Mouse (Mus musculus): ENCODE measurements around the gene Pole.
A peak's percentile ranks its signal among the peaks of the same experiment; 100 is the strongest.

The Pole gene

DNA sequence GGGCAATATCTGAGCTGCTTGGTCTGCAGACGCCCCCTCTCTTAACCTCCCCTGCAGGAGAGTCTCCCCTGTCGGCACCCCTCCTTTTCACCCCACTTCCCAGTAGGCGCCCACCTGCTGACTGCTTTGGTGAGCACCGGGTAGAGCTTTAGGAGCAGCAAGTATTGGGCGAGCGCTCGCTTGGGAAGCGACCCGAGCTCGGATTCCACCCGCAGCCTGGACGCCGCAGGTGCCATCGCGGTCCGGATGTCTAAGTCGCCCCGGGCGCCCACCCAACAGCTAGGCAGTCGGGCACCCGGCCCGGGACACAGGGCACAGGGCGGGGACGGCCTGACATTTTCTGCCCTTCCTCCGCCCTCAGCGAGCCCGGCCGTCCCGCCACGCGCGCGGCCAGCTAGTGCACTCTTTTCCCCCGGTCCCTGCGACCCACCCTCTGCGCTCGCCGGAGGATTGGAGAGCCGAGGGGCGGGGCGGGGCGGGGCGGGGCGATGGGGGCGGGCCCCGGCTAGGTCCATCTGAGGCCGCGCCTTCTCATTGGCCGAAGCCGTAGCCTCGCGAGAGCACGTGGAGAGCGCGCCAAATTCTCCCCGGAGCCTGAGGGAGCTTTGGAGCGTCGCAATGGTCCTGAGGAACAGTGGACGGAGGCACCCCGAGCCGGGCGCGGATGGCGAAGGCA lies at the start of gene Pole, which contains the start of gene Pxmp2:
Pole (plus strand) TSS at position 537 of the 676 bp plus-strand sequence.
Pxmp2 (minus strand) TSS at position 417 of the 676 bp plus-strand sequence.
- DNase-seq, result peak; percentile 99

DNA sequence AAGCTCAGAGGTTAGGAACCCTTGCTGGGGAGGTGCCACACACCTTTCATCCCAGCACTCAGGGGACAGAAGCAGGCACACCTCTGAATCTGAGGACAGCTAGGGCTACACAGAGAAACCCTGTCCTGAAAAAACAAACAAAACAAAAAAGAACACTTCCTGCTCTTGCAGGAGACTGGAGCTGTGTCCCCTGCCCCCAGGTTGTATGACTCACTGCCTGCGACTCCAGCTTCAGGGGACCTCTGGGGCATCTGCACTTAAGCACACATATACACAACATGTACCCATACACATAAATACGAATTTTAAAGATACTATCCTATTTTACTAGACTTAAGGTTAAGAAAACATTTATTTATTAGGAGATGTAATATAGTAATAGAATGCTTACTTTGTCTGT lies 42.0 kb upstream of the Pole start:
- no peak for DNase-seq

DNA sequence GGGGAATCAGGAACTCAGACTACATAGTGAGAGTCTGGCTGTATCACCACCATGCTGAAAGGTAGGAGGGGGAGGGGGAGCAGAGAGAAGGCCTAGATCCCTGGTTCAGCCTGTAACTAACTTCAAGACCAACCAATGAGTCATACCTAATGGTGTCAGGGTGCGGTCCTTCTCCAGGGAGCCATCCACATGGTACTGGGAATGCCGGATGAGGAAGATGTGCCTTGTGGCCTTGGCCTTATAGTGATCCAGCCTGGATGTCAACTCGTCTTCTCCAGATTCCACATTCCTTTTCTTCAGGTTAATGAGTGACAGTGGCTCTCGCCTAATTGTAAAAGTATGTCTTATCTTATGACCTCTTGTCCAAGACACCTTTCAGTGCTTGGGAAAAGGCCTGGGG lies 19.2 kb upstream of the Pole start:
- no peak for DNase-seq

DNA sequence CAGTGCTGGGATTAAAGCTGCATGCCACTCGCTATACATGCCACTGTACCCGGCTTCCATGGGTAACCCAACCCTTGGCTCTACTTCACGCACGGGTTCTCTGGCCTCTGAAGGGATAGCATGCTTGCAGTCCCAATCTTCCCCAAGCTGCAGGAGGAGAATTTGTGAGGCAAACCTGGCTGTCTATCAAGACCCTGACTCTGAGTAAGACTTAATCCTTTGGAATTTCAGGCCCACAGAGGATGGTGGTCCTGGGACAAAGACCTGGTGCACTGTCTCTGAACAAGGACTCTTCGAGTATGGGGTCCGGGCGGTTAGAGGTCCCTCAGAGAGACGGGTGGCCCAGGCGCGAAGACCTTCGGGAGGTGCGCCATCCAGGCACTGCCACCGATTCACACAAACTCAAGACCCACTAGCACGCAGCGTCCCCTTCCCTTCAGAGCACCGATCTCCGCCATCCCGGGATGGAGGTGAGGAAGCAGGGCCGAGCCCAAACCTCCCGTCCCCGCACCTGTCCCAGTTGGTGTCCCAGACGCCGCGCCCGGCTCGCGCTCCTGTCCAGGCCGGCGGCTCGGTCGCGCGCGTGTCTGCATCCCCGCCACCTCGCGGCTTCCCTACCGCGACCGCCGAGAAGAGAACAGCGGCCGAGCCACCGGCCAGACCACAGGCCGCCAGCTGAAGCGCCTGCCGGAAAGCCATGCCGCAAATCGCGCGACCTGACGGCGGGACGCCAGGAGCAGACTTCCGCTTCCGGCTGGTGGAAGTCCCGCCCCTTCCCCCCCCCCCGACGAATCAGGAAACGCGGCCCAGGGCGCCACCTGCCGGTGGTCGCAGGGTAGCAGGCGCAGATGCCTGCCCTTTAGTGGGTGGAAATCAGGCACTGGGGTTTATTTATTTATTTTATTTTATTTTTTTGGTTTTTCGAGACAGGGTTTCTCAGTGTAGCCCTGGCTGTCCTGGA lies 16.7 kb upstream of the Pole start, which contains the start of gene Pgam5:
Pgam5 (minus strand) TSS at position 773 of the 961 bp plus-strand sequence.
- DNase-seq, result peak; percentile 98

DNA sequence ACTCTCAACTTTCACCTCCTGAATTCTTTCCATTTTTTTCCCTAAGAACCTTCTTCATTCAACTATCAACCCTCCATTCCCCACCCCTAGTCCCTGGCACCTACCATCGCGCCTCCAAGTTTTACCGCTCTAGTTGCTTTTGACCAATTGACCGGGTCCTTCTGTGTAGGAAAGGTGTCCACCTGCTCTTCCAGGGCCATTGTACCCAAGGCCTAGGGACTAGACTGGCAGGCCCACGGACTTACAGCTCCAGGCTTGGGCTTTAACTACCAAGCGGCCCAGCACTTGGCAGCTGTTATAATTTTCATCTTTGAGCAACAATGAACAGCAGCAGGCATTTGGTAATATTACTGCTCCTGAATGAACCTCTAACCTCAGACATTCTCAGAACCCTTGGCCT lies 15.9 kb upstream of the Pole start:
- peak; percentile 89 for DNase-seq

DNA sequence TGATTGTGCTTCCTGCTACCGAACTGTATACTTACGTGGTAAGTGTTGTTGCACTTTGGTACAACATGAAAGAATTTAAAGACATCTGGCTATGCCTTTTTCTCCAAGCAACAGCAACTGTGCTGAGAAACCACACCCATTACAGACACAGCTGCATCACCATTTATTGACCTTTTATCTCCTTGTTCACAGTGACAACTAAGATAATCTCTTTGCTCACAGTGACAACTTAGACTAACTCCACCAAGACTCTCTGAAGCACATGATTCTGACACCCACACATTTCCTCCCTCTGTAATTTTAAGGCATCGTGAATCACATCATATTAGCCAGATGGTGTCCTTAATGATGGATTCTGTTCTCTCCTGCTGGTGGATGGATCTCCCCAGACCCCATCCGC lies 12.0 kb upstream of the Pole start:
- DNase-seq, result no peak

DNA sequence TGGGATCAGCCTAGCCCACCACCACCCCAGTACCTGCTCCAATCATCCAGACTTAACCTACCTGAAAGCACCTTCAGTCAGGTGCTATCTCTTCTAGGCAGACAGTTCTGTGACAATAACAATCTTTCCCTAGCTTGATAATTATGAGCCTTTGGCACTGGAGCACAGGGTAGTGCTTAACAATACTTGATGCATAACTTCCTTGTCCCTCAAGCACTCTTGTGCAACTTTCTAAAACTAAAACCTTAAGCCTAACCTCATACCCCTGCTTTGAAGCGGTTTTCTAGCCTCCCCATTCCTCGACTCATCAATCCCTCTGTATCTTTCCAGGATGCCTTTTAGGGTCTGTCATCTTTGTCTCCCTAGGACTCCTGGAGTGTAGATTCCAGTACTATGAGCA lies 11.3 kb upstream of the Pole start:
- no peak for DNase-seq

DNA sequence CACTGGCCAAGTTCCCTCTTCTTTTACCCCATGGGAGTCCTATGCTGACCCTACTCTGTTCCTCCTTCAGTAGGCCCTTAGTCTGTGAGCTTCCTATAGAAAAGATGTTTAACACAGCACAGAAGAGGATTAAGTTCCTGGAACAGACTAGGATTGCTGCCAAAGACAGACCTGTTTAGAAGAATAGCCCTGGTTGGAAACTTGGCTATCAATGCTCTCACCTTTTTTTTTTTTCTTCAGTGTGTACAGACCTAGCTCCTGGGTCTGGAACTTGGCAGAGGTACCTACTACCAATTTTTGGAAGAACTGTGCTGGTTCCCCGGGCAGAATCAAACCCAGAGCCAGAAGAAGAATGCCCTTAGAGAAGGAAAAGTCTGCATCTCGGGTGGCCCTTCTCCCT lies 9.7 kb upstream of the Pole start:
- no peak for DNase-seq

DNA sequence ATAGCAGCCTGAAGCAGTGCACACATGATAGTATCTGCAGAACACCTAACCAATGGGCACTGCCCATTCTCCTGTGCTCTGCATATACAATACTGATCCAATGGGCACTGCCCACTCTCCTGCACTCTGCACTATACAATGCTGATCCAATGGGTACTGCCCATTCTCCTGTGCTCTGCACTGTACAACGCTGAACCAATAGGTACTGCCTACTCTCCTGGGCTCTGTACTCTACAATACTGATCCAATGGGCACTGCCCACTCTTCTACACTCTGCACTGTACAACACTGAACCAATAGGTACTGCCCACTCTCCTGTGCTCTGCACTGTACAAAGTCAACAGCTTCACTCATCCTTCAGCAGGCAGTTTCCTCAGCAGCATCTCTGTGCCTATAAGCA lies 9.2 kb upstream of the Pole start:
- DNase-seq, result no peak

DNA sequence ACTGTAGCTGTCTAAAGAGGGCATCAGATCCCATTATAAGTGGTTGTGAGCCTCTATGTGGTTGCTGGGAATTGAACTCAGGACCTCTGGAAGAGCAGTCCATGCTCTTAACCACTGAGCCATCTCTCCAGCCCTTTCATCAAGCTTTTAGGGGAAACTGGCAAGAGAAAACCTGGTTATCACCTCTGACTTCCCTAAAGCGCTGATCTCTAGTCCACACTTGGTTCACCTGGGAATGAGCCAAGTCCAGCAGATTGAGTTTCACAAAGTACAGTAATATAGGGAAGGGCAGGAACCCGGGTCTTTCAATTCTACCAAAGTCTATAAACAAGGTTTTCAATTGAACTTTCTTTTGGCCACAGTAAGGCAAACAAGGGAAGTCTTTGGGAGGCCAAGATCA lies 4.1 kb upstream of the Pole start:
- DNase-seq, result no peak

DNA sequence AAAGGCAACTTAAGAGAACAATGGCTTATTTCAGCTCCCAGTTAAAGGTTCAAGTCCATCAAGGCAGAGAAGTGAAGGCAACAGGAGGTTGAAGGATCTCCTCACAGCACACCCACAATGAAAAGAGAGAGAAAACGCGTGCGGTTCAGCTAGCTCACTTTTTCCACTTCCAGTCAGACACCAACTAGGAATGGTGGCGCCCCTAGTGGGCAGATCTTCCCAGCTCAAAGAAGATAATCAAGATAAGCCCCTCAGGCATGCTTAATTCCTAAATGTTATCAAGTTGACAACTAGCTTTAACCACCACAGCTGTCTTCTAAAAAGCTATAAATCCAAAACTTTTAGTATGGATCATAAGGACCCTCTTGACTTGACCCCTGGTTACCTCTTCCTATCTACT lies 1.6 kb upstream of the Pole start:
- no peak for DNase-seq

DNA sequence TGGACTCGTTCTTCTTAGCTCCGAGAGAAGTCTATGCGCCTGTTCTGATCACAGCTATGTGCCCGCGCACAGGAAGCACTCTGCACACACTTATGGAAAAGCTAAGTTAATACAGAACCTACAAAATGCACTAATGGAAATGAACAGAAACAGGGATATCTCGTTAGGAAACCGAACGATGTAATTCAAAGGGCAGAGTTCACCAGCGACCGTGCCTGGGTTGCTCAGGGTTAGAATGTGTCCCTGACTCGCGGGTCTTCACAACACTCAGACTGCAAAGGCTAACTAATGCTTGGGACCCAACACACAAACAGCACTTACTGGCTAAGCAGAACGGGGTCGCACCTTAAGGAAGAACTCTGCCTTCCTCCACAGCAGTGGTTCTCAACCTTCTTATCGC lies 950 bp upstream of the Pole start:
- no peak for DNase-seq

DNA sequence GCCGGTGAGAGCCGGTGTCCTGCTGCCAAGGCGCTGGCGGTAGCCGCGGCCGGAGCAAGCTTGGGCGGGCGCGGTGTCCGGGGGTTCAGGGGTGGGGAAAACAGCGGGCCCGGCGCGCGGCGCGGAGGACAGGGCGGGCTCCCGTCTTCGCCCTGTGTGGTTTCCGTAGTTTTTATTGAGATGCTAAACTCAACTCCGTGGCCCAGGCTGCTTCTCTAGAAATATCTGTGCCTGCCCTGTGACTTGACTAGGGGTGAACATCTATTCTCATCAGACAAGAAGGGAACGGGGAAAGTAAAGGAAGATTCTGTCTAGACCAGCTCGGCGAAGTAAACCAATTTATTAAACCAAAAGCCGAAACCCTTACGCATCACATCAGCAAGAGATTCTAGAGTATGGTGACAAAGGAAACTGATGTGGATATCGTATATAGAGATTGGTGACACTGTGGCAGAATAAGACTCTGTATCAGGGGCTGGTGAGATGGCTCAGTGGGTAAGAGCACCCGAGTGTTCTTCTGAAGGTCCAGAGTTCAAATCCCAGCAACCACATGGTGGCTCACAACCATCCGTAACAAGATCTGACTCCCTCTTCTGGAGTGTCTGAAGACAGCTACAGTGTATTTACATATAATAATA lies 459 bp downstream of the Pole start:
- no peak for DNase-seq

DNA sequence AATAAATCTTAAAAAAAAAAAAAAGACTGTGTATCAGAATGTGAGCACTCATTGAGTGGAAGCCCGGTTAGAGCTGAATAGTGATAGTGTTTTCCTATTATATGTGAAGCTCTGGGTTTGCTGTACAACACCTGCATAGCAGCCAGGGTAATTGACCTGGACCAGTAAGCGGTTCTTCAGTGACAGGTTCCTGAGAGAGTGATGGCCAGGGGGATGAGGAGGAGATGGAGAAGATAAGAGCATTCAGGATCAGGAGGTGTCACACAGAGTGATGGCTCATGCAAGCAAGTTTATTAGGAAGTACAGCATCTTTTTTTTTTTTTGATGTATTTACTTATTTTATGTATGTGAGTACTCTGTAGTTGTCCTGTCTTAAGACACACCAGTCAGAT lies 974 bp downstream of the Pole start:
- DNase-seq, result no peak

DNA sequence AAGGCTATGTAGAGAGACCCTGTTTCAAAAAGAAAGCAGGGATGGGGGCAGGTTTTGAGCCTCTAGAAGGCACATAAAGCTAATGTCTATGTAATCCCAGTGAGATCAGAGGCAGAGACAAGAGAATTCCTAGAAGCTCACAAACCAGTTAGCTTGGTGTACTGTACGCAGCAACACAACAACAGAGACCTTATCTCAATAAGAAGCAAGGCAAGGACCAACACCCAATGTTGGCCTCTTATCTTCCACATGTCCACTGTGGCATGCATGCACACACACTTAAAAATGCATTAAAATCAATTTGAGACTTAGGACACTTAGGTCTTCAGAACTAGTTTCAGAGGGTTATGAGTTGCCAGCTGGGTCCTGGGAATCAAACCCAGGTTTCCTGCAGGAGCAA lies 5.5 kb downstream of the Pole start:
- DNase-seq, result no peak

DNA sequence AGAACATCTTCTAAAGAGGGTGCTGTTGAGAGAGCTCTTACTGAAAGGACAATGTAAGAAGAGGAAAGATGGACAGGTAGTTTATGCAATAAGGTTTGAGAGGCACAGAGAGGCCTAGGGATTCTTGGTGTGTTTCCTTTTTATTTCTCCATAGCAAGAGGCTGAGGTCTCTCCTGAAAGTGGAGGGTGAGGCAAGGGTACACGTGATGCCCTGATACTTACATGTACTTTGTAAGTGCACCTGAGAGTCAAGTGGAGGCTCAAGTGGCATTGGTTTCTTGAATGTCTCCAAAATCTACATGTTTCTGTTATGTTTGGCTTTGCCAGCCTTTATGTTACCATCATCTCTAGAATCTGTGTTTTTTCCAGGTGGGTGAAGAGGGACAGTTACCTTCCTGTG lies 10.5 kb downstream of the Pole start:
- no peak for DNase-seq

DNA sequence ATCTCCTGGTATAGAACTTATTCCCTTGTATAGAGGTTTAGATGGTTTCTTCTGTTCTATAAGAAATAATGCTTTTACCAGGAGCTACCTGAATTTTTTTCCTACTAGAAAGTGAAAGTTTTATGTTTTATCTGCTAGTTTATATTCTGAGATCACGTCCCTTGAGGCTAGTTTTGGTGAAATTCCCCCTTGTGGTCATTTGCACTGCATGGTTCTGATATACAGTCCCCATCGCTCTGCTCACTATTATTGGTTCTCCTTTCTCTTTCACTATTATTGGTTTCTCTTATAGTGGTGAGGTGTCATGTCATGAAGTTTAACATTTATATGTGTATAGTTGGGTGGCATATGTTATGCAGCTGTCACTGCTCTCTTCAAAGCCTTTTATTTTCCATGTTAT lies 14.5 kb downstream of the Pole start:
- no peak for DNase-seq

DNA sequence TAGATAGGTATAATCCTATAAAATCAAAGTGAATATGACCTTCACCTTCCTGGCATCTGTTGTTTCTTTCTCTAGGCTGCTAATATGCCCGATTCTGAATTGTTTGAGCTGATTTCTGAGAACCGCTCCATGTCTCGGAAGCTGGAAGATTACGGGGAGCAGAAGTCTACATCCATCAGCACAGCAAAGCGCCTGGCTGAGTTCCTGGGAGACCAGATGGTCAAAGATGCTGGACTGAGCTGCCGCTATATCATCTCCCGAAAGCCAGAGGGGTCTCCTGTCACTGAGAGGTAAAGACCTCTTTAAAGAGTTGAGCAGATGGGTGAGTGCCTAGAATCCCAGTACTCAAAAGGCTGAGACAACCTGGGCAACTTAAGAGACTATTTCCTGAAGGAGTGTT lies 22.8 kb downstream of the Pole start:
- no peak for DNase-seq

DNA sequence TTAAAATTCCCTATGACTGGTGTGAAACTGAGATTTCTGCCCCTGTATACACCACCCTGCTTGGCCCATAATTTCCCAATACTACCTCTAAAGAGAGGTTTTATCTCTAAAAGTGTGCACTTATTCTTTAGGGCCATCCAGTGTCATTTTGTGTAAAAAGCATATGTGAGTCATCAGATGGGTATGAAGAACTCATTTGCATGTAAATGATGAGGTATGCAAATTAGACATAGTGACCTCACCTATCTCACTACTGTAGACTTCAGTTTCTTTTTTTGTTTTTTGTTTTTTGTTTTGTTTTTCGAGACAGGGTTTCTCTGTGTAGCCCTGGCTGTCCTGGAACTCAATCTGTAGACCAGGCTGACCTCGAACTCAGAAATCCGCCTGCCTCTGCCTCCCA lies 27.0 kb downstream of the Pole start:
- no peak for DNase-seq

DNA sequence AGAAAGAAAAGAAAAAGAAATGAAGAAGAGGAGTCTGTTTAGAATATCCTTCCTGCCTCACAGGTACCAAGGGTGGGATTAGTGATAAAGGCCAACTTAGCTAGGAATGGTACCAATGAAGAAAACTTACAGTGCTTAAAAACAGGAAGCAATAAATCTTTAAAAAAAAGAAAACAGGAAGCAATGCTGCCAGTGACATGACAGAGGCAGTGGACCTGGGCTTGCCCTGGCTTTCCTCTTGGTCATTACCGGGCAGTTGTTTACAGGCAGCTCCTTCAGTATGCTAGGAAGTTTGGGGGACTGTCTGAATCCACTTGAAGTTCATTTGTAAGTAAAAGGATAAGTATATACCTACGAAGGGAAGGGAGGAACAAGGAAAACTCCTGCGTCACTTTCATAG lies 44.4 kb downstream of the Pole start:
- no peak for DNase-seq

DNA sequence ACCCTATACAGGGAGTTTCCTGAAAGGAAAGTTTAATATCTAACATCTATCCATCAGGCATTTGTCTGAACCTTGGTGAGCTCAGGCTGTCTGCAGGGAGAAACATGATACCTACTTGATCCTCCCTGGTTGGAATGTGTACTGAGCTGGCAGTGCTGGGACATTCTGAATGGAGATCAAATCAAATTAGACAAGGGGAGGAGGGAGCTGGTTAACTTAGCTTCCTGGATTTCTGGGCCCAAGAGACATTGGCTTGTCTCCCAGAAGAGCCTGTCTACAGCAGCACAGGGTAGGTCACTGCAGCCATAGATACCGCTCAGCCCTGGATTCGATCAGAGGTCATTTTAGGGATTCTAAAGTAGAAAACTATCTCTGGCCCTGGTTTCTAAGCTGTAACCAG lies 52.7 kb downstream of the Pole start:
- DNase-seq, result peak; percentile 90

DNA sequence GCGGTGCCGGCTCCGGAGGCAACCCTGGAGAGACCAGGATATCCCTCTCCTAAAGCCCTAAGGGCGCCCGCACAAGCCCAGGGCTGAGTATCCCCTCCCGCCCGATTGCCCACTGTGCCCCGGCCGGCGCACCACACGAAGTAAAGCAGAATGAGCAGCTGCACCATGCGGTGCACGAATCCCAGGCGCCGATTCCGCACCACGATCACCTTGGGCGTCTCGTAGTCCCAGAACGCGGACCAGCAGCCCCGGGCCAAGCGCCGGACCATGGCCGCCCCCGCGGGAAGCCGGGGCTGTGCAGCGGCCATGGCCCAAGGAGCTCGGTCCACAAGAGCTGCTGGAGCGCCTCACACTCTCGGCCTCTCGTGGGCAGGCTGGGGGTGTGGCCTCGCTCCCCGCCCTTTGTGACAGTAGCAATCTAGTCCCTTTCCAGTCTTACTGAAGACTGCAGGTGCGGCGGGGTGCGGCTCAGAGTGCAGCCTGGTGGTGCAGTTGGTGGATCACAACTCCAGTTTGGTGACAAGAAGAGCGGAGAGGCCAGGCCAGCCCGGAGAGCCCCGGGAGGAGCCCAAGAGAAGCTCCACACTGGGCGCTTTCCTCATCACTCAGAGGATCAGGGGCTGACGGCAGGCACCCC lies 56.7 kb downstream of the Pole start, which contains the start of gene P2rx2:
P2rx2 (minus strand) TSS at position 565 of the 637 bp plus-strand sequence.
- DNase-seq, result no peak

DNA sequence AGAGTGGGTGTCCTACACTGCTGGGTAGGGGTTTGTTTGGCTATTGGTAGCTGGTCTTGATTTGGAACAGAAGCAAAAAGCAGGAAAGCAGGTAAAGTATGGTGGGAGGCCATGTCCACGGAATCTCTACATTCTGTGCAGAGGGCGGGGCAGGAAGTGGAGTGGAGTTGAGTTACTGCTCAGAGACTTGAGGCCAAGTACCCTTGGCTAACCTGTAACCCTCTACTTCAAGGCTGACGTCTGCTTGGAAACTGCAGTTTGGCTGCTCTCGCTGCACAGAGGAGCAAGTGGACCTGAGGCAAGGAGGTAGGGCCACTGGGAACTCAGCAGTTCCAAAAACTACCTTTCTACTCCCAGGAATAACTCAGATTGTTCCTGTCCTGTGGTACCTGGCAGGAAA lies 58.4 kb downstream of the Pole start, which contains the start of gene Lrcol1:
Lrcol1 (plus strand) TSS at position 207 of the 400 bp plus-strand sequence.
- DNase-seq, result no peak
